Mouse (Mus musculus) bone marrow macrophage, adult 2 months (primary cell): ENCODE data around the gene Tmem238.

ENCODE experiments used
- CTCF ChIP-seq: IDR thresholded peaks from 2 replicates; pipeline ENCODE4 v1.5.1; 2012; ENCODE audit warnings: low read depth, mild to moderate bottlenecking, low read length, moderate library complexity
- POLR2A ChIP-seq: IDR thresholded peaks from 2 replicates; pipeline ENCODE4 v1.6.1; 2012; ENCODE audit warnings: mild to moderate bottlenecking, low read depth, low read length, borderline replicate concordance

DNA sequence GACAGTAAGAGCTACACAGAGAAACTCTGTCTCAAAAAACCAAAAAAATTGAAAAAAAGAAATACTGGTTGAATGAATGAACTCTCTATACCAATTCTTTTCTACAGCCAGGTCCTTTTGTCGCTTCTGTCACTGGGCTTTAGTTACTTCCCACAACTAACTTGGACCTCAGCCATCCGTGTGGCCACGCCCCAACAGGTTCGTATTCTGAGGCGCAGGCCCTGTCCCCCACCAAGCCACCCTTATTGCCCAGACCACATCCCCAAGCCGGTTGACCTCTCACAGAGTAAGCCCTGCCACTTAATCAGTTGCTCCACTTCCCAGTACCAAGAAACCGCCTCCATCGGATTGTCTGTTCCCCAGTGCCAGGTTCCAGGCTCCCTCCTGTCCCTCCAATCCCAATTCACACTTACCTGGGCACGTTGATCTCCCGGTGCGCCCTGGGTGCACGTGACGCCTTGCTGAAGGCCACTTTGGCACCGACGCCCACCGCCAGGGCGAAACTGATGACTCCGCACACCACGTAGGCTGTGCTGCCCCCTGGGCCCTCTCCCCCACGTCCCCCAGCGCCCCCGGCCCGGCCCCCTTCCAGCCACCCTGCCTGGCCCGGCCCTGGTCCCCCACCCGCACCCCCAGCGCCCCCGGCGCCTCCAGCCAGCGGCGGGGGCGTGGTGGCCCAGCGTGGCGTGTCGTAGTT is 46.3 kb upstream of the Tmem238 start:
- TF ChIP-seq CTCF (no peak), POLR2A (no peak)
